Mouse (Mus musculus) telencephalon, adult 2 months (tissue): ENCODE measurements around the gene C8b.
A peak's percentile ranks its signal among the peaks of the same experiment; 100 is the strongest.

ENCODE experiments used
- DNase-seq: peaks from one replicate; pipeline ENCODE4 v3.0.0-alpha.2; 2011; ENCODE audit warnings: low read depth, low spot score

Gene C8b

GRCm38 (mm10) chr4:104810710-104811286 lies 44.7 kb downstream of the C8b start:
- no peak for DNase-seq

DNA sequence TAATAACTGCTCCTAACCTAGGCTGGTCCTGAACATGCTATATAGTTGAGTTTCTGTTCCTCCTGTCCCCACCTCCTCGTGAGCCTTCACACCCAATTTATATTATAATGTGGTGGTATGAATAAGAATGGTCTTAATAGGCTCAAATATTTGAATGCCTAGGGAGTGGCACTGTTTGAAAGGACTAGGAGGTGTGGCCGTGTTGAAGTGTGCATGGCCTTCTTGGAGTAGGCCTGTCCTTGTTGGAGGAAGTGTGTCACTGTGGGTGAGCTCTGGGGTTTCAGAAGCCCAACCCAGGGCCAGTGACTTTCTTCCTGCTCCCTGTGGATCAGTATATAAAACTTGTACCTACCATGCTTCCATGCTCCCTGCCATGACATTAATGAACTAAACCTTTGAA lies 47.5 kb downstream of the C8b start:
- no peak for DNase-seq

DNA sequence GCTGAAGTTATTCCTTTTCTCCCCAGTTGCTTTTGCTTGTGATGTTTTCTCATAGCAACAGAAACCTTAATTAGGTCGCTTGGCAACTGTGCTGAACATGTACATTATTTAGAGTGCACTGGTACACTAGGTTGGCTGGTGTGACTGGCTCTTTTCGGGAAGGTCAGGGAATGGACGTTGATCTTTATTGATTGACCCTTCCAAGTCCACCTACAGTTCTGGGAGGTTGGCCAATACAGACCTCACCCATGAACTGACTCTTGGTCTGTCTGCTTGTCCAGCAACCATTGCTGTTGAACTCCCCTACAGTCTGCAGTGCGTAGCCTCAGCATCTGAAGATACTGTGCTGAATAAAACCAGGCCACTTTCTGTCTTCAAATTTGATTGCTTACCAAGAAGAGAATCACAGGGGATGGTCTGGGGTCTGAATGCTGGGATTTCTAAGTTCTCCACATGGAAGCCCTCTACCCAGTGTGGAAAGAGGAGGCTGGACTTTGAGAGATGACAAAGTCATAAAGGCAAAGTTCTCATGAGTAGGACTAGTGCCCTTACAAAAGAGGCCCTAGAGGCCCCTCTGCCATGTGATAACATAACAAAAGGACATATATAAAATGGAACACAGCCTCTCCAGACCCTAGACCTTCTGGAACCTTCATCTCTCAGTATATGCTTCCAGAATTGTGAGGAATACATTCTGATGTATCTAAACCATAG lies 50.6 kb downstream of the C8b start:
- no peak for DNase-seq

DNA sequence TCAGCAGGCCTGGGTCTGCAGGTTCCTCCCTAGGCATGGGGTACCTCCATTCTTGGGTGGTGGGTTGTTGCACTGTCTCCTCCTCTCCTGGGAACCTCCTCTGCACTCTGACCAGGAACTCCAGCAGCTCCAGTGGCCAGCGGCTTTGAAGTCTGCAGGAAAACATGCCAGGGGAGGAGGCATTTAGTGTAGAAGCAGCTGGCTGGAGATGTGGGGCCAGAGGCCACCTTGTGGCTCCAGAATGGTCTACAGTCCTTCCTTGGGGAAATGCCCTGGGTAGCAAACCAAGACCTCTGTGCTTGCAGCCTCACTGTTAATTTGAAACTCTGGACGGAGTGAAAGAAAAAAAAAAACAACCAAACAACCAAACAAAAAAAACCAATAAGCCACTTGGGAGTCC lies 51.4 kb downstream of the C8b start:
- no peak for DNase-seq

GRCm38 (mm10) chr4:104818986-104819385 lies 52.9 kb downstream of the C8b start:
- DNase-seq: no peak

DNA sequence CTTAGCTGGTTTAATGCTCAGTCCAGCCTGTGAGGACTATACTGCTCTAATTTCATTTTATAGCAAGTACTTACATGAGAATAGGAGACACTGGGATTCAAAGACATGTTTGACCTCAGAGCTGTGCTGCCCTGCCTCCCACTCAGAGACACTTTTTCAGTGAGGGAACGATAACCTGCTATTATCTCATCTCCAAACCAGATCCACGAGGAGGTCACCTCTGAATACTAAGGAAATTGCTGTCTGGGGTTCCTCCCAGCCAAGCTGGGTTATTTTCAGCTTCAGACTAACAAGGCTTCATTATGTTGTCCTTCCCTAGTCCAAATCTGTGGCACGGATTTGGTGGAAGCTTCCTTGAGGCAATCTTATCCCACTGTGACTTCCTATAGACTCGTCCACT lies 53.8 kb downstream of the C8b start:
- no peak for DNase-seq

GRCm38 (mm10) chr4:104823597-104824101 lies 57.5 kb downstream of the C8b start:
- no peak for DNase-seq

- DNase-seq: no peak
These were observed 58.4 kb downstream of the C8b start for GRCm38 (mm10) chr4:104824381-104825077.

DNA sequence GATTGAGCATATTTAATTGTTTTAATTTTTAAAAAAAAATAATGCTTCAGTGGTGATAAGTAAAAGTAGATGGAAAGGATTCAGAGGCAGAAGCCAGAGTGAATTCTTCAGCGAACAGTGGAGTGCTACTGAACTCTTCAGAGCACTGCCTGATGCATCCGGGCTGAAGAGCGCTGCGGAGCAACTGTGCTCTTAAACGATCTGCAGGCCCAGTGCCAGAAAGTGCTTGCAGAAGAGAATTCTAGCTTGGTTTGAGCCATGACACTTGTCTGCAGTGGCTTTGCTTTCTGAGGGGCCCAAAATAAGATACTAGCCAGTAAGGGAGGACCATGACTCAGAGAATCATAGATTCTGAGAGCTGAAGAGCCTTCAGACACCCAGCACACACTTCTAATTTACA lies 62.8 kb downstream of the C8b start:
- peak; percentile 39 for DNase-seq

DNA sequence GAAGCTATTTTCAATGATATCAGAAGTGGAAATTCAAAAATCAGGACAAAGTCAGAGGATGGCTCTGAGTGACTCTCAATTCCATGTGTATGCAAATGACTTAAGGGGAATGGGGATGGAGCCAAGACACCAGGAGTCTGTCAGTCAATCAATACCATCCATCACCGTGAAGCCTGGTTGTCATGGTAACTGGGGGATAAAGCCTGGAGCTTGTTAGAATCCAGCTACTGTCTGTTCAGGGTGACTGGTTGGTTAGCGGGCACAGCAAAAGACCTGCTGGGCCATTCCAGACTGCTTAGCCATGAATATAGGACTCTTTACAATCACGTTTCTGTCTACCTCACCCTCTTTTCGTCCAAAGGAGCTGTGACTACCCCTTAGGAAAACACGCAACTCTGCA lies 69.0 kb downstream of the C8b start:
- DNase-seq: no peak

DNA sequence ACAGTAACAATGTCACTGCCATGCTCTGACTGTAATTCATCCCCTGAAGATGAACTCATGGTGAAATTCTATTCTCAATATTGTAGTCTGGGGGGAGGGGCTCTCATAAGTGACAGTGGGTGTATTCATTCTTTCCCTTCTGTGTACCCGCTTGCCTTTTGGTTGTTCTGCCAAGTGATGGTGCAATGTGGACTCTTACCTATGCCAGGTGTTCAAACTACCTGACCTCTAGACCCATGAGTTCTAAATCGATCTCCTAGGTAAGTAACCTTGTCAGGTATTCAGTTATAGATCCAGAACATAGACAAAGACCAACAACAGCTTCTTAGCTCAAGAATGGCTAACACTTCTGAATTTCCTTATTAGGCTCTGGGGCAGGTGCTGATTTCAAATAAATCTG lies 72.2 kb downstream of the C8b start:
- no peak for DNase-seq

- no peak for DNase-seq
These were observed 76.1 kb downstream of the C8b start for GRCm38 (mm10) chr4:104842204-104842603.

DNA sequence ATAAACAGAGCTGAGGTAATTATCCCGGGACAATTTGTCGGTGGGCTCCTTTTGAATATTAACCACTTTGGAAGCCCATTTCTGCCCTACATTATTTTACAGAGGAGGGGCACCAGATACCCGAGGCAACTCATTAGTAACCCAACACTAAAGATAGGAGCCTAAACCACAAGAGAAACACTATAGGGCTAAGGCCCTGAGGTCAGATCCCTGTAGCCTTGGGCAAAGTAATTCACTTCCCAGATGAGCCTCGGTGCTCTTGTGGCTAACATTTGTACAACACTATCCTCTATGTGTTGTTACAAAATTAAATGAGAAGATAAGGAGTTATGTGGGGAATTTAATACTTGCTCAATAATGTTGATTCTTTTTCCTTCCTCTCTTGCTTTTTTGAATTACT lies 77.4 kb downstream of the C8b start:
- DNase-seq: no peak
